Mouse (Mus musculus) brain, embryonic 14.5 days (tissue): ENCODE data around the gene Pusl1.

Experiments used
- CTCF ChIP-seq: fragments of 200-500 bp; IDR thresholded peaks from 2 replicates; pipeline ENCODE4 v1.5.1; 2012; ENCODE audit warnings: inconsistent platforms, mild to moderate bottlenecking, moderate library complexity, borderline replicate concordance; ENCODE audit not compliant: insufficient read depth, insufficient read length; ENCODE audit errors: extremely low read depth
- POLR2A ChIP-seq: fragments of 200-500 bp; IDR thresholded peaks from 2 replicates; pipeline ENCODE4 v1.6.1; 2012; ENCODE audit warnings: mild to moderate bottlenecking, inconsistent platforms, borderline replicate concordance; ENCODE audit not compliant: poor library complexity, insufficient read depth, insufficient read length, severe bottlenecking; ENCODE audit errors: extremely low read depth

DNA sequence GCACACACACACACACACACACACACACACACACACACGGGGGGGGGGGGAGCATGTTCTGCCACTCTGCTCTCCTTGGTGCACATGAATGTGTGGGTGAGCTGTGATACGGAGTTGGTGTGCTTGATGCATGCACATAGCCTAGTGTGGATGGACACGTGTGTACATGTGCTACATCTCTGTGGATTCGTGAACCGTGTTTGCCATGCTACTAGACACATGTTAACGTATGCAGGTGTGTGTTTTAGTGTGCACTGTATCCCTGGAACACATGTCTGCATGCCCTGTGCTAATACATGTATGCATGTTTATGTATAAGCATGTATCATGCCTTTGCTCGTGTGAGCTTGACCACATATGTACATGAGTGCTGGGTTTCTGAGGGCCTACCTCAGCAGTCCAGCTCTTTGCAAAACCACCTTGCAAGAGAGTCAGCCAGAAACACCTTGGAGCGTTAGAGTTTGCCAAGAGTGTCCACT is 1.7 kb upstream of the Pusl1 start:
- TF ChIP-seq POLR2A, result no peak
- TF ChIP-seq CTCF, result no peak
